Mouse (Mus musculus) heart, embryonic 14.5 days (tissue): ENCODE data around the gene Ffar4. TPM values are rescaled to one million over a fixed set of nuclear protein-coding genes. Genes with fewer than 3 reads are reported as not detected.

ENCODE experiments used
- ATAC-seq: fragments of 200-750 bp; cut with Nextera tagmentation; 2 replicates; pipeline ENCODE4 v1.8.0; 2017; ENCODE audit warnings: low read depth, moderate TSS enrichment; ENCODE audit not compliant: insufficient number of reproducible peaks, insufficient read depth, low FRiP score
- H3K27ac ChIP-seq, 2 experiments: fragments of 200-500 bp in 1 of 2; fragments of 300-500 bp in 1 of 2; sonication (generic) in 1 of 2; replicated peaks in 1 of 2; 2 replicates each; pipeline ENCODE4 v1.5.1; 2012 to 2014; ENCODE audit warnings: low read depth in 2 of 2, low read length in 2 of 2, control low read depth in 1 of 2, mild to moderate bottlenecking in 1 of 2, mixed read lengths in 1 of 2; ENCODE audit not compliant: control insufficient read depth in 1 of 2, insufficient read depth in 1 of 2
- H3K27me3 ChIP-seq: fragments of 300-500 bp; sonication (generic); 2 replicates; pipeline ENCODE4 v1.6.1; 2014; ENCODE audit warnings: mild to moderate bottlenecking, low read length, control low read depth; ENCODE audit not compliant: control insufficient read depth, insufficient read depth
- H3K36me3 ChIP-seq: fragments of 300-500 bp; sonication (generic); 2 replicates; pipeline ENCODE4 v1.6.1; 2014; ENCODE audit warnings: mild to moderate bottlenecking, control low read depth, low read length, mixed read lengths; ENCODE audit not compliant: control insufficient read depth, insufficient read depth
- H3K4me1 ChIP-seq, 2 experiments: fragments of 200-500 bp in 1 of 2; fragments of 300-500 bp in 1 of 2; sonication (generic) in 1 of 2; 2 replicates each; pipeline ENCODE4 v1.6.1; 2012 to 2014; ENCODE audit warnings: low read length in 2 of 2, control low read depth in 1 of 2, mixed read lengths in 1 of 2; ENCODE audit not compliant: control insufficient read depth in 2 of 2, insufficient read depth in 2 of 2
- H3K4me2 ChIP-seq: fragments of 300-500 bp; sonication (generic); 2 replicates; pipeline ENCODE4 v1.6.1; 2014; ENCODE audit warnings: mild to moderate bottlenecking, low read length
- H3K4me3 ChIP-seq, 2 experiments: fragments of 200-500 bp in 1 of 2; fragments of 300-500 bp in 1 of 2; sonication (generic) in 1 of 2; 2 replicates each; pipeline ENCODE4 v1.5.1; 2012 to 2014; ENCODE audit warnings: low read length in 2 of 2, mild to moderate bottlenecking in 2 of 2, control low read depth in 1 of 2, low read depth in 1 of 2, moderate library complexity in 1 of 2; ENCODE audit not compliant: control insufficient read depth in 1 of 2, insufficient read depth in 1 of 2
- H3K9ac ChIP-seq: fragments of 300-500 bp; sonication (generic); 2 replicates; pipeline ENCODE4 v1.6.1; 2014; ENCODE audit warnings: mild to moderate bottlenecking, low read length
- H3K9me3 ChIP-seq: fragments of 300-500 bp; sonication (generic); 2 replicates; pipeline ENCODE4 v1.6.1; 2016; ENCODE audit warnings: low read length, control low read depth; ENCODE audit not compliant: control insufficient read depth
- WGBS: fragments of 180-500 bp; shearing (Covaris S2); extraction: QIAGEN DNeasy Blood & Tissue Kit; methylation state at CpG from one replicate; pipeline ENCODE4 v1.1.7; 2014; 5-methylcytosine and 5-hydroxymethylcytosine counted together
- polyA plus RNA-seq: library from polyadenylated mRNA; unstranded; fragments of >200 nt; fragmentation: Nextera tagmentation; extraction: Ambion mirVana; gene quantifications from 2 replicates; pipeline ENCODE4 v1.2.1, GENCODE M21; 2014

Gene Ffar4
- not detected in 2 replicates for polyA plus RNA-seq

DNA sequence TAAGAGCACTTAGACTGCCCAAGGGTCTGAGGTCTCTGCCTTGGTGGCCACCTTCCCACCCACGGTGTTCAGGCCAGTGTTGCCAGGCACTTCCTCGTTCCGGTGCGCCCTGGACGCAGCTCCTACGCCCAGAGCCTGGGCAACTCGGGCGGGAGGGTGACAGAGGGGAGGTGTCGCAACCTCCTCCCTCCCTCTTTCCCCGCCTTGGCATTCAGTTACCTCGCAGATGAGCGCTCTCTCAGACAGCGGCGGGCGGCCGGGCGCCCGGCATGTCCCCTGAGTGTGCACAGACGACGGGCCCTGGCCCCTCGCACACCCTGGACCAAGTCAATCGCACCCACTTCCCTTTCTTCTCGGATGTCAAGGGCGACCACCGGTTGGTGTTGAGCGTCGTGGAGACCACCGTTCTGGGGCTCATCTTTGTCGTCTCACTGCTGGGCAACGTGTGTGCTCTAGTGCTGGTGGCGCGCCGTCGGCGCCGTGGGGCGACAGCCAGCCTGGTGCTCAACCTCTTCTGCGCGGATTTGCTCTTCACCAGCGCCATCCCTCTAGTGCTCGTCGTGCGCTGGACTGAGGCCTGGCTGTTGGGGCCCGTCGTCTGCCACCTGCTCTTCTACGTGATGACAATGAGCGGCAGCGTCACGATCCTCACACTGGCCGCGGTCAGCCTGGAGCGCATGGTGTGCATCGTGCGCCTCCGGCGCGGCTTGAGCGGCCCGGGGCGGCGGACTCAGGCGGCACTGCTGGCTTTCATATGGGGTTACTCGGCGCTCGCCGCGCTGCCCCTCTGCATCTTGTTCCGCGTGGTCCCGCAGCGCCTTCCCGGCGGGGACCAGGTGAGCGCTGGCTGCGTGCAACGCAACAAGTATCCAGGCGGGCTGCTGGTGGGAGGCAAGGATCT lies at the start of gene Ffar4:
Ffar4 (plus strand) TSS at position 214 of the 901 bp plus-strand sequence.
- ATAC-seq: no peak
- Histone ChIP-seq H3K36me3 (no peaks in the 10 kb centered on the region), H3K4me2 (peak within 1 kb of the TSS; percentile 58), H3K9me3 (no peaks in the 10 kb centered on the region), H3K4me3 (peak within 1 kb of the TSS; percentile 27 to 30), H3K4me1 (no peaks in the 10 kb centered on the region; a peak in 1 of 4 replicates), H3K27ac (no peak within 1 kb of the TSS), H3K27me3 (peaks cover 60% of the 10 kb centered on the region), H3K9ac (no peak within 1 kb of the TSS)
- WGBS: under 1% methylated on average over 73 of the region's 77 CpGs

DNA sequence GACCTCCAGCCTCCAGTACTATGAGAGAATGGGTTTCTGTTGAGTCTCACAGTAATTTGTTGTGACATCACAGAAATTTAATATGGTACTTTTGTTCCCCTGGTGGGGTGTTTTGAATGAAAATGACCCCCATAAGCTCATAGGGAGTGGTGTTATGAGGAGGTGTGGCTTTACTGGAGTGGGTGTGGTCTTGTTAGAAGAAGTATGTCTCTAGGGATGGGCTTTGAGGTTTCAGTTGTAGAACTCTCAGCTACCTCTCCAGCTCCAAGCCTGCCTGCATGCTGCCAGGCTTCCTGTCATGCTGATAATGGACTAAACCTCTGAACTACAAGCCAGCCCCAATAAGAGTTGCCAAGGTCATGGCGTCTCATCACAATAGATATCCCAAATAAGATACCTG lies 47.2 kb upstream of the Ffar4 start:
- H3K4me2 ChIP-seq: no peak overlapping the region
- H3K36me3 ChIP-seq: no peaks in the 10 kb centered on the region
- H3K27me3 ChIP-seq: no peaks in the 10 kb centered on the region
- H3K4me3 ChIP-seq: no peak overlapping the region
- H3K9me3 ChIP-seq: no peaks in the 10 kb centered on the region
- H3K4me1 ChIP-seq: peaks cover 0 to 5% of the 10 kb centered on the region in 2 experiments; a peak in 2 of 4 replicates
- 83% methylated on average over 1 of the region's 1 CpGs for WGBS
- no peak overlapping the region for H3K27ac ChIP-seq
- no peak overlapping the region for H3K9ac ChIP-seq
- ATAC-seq: no peak

DNA sequence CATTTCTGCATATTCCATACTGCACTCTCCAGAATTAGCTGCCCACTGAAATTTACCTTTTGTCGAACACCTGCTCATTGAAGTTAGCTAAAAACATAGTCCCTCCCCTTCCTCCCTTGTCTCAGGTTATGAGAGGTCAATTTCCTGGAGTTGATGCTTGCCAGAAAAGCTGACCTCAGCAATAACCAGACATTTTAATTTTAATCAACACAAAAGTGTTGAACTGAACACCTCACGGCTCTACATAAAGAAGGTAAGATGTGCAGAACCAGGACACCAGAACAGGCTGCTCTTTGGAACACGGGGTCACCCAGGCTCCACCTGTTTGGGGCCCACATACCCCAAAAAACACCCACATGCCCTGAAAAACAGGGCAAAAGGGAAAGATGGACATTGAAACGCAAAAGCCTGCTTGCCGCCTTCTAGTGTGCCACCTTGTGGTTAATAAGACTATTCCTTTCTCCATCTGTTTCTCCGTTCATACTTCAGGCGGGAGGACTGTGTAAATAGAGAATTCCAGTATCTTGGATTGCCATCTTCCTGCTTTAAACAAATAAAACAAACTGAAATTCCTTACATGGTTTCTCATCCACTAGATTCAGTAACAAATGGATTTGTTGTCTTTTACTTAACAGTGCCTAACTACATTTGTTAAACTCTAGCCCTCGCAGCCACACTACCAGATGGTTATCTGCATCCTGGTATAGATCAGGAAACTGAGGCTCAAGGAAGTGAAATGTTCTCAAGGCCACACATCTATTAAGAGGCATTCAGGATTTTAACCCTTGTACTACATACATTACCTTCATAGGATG lies 43.4 kb upstream of the Ffar4 start:
- H3K9ac ChIP-seq: peak overlapping the region; percentile 60
- peaks cover 18% of the 10 kb centered on the region for H3K36me3 ChIP-seq
- H3K4me1 ChIP-seq: peaks cover 0 to 18% of the 10 kb centered on the region in 2 experiments
- H3K27me3 ChIP-seq: no peaks in the 10 kb centered on the region
- H3K4me2 ChIP-seq: peak overlapping the region; percentile 72
- ATAC-seq: no peak
- no peaks in the 10 kb centered on the region for H3K9me3 ChIP-seq
- 23% methylated on average over 8 of the region's 8 CpGs for WGBS
- 0 out of 4 replicates have a peak overlapping the region, but pooled peaks of 1 of the 2 experiments have one; percentile 30 for H3K27ac ChIP-seq
- H3K4me3 ChIP-seq: peak overlapping the region in 1 of 2 experiments; percentile 89; a peak in 3 of 4 replicates

DNA sequence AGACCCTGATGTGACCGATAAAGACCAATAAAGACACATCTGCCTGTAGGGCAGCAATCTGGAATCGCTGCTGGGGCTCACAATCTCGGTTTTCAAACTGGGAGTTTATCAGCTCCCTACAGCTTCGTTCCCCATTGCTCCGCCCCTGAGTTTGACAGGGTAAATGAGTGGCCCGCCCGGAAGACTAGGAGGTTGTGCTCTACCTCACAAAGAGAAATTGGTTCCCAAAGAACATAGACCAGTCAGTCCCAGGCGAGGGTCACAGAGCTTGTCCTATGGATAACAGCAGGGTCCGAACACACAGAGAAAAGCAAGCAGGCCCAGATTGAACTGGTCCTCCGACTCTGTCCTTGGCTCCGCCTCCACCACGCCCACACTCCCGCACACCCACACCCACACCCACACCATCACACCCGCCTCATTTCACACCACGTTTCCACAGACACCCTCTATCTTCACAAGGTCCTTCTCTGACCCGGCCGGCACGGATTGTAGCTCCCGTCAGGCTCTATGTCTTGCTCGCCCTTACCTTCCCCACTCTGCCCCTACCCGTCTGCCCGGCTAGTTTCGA lies 42.6 kb upstream of the Ffar4 start:
- under 1% methylated on average over 23 of the region's 23 CpGs for WGBS
- Histone ChIP-seq H3K36me3 (peaks cover 25% of the 10 kb centered on the region), H3K27me3 (no peaks in the 10 kb centered on the region), H3K9me3 (no peaks in the 10 kb centered on the region), H3K9ac (peak overlapping the region; percentile 60), H3K4me2 (peak overlapping the region; percentile 72), H3K27ac (peak overlapping the region; percentile 9 to 30; a peak in 1 of 4 replicates), H3K4me1 (peaks cover 0 to 18% of the 10 kb centered on the region in 2 experiments), H3K4me3 (peak overlapping the region; percentile 81 to 89)
- ATAC-seq: peak; percentile 86

- Histone ChIP-seq H3K4me3 (peak within 1 kb of the TSS; percentile 81 to 89), H3K27ac (peak within 1 kb of the TSS; percentile 12 to 68), H3K9ac (peak within 1 kb of the TSS; percentile 86), H3K27me3 (no peaks in the 10 kb centered on the region), H3K4me1 (peaks cover 0 to 18% of the 10 kb centered on the region in 2 experiments), H3K9me3 (no peaks in the 10 kb centered on the region), H3K4me2 (peak within 1 kb of the TSS; percentile 84), H3K36me3 (peaks cover 30% of the 10 kb centered on the region)
- peak; percentile 96 for ATAC-seq
- whole genome bisulfite sequencing: under 1% methylated on average over 36 of the region's 36 CpGs
Measured at GRCm38 (mm10) chr19:38054720-38055192, 42.1 kb upstream of the Ffar4 start, which contains the start of gene Cep55. Gene Cep55, plus strand, starts transcription at chr19:38055011.

- Histone ChIP-seq H3K9me3 (no peaks in the 10 kb centered on the region), H3K4me1 (peaks cover 0 to 18% of the 10 kb centered on the region in 2 experiments), H3K4me2 (peak overlapping the region; percentile 84), H3K9ac (peak overlapping the region; percentile 86), H3K4me3 (peak overlapping the region; percentile 36 to 89; a peak in 3 of 4 replicates), H3K27me3 (no peaks in the 10 kb centered on the region), H3K27ac (no peak overlapping the region), H3K36me3 (peaks cover 40% of the 10 kb centered on the region)
- ATAC-seq: no peak
- 18% methylated on average over 6 of the region's 6 CpGs for WGBS
Measured at GRCm38 (mm10) chr19:38055798-38056197, 41.1 kb upstream of the Ffar4 start.

DNA sequence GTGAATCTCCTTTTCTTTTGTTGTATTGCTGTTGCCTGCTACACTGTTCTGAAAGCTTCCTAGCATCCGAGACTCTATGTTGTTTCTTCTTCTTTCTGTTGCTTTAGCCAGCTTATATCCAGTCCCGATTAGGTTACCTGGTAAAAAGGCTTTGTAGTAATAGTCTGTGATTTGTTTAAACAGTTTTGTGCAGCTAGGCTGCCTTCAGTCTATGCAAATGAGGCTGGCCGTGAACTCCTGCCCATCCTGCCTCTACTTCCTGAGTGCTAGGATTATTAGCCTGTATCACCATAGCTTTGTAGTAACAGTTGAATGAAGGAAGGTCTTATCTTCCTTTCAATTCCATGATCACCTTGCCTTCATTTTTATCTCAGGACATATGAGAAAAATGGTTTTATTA lies 40.6 kb upstream of the Ffar4 start:
- WGBS: 59% methylated on average over 3 of the region's 3 CpGs
- Histone ChIP-seq H3K4me3 (peak overlapping the region in 1 of 2 experiments; percentile 89; a peak in 2 of 4 replicates), H3K4me2 (peak overlapping the region; percentile 84), H3K9me3 (no peaks in the 10 kb centered on the region), H3K4me1 (peaks cover 0 to 18% of the 10 kb centered on the region in 2 experiments), H3K27ac (no peak overlapping the region), H3K36me3 (peaks cover 45% of the 10 kb centered on the region), H3K9ac (peak overlapping the region; percentile 86), H3K27me3 (no peaks in the 10 kb centered on the region)
- ATAC-seq: no peak
